Mouse (Mus musculus) lung, embryonic 15.5 days (tissue): ENCODE results near the gene Ift81. TPM values are rescaled to one million over a fixed set of nuclear protein-coding genes. Genes with fewer than 3 reads are reported as not detected.

Experiments
- ATAC-seq: fragments of 200-750 bp; cut with Nextera tagmentation; 2 replicates; pipeline ENCODE4 v1.8.0; 2017; ENCODE audit warnings: moderate number of reproducible peaks, borderline replicate concordance; ENCODE audit not compliant: low FRiP score, low TSS enrichment; ENCODE audit errors: extremely low read depth
- H3K27ac ChIP-seq: fragments of 300-500 bp; sonication (generic); 2 replicates; pipeline ENCODE4 v1.5.1; 2015; ENCODE audit warnings: moderate library complexity, mild to moderate bottlenecking, inconsistent platforms
- H3K27me3 ChIP-seq: fragments of 300-500 bp; sonication (generic); 2 replicates; pipeline ENCODE4 v1.6.1; 2015; ENCODE audit warnings: inconsistent platforms
- H3K36me3 ChIP-seq: fragments of 300-500 bp; sonication (generic); 2 replicates; pipeline ENCODE4 v1.6.1; 2015; ENCODE audit warnings: inconsistent platforms
- H3K4me1 ChIP-seq: fragments of 300-500 bp; sonication (generic); 2 replicates; pipeline ENCODE4 v1.6.1; 2015; ENCODE audit warnings: inconsistent platforms
- H3K4me2 ChIP-seq: fragments of 300-500 bp; sonication (generic); 2 replicates; pipeline ENCODE4 v1.6.1; 2015; ENCODE audit warnings: inconsistent platforms, mild to moderate bottlenecking, moderate library complexity
- H3K4me3 ChIP-seq: fragments of 300-500 bp; sonication (generic); 2 replicates; pipeline ENCODE4 v1.5.1; 2015; ENCODE audit warnings: mild to moderate bottlenecking, inconsistent platforms
- H3K9ac ChIP-seq: fragments of 300-500 bp; sonication (generic); 2 replicates; pipeline ENCODE4 v1.6.1; 2015; ENCODE audit warnings: inconsistent platforms
- H3K9me3 ChIP-seq: fragments of 300-500 bp; sonication (generic); 2 replicates; pipeline ENCODE4 v1.6.1; 2016; ENCODE audit warnings: inconsistent platforms
- WGBS: fragments of 180-500 bp; shearing (Covaris S2); methylation state at CpG from one replicate; pipeline ENCODE4 v1.1.7; 2015; 5-methylcytosine and 5-hydroxymethylcytosine counted together
- polyA plus RNA-seq: library from polyadenylated mRNA; unstranded; fragments of >200 nt; fragmentation: Nextera tagmentation; extraction: Ambion mirVana; gene quantifications from 2 replicates; pipeline ENCODE4 v1.2.1, GENCODE M21; 2015

Gene Ift81
- polyA plus RNA-seq, 1 experiment from 2014 or later = 37.3 TPM

DNA sequence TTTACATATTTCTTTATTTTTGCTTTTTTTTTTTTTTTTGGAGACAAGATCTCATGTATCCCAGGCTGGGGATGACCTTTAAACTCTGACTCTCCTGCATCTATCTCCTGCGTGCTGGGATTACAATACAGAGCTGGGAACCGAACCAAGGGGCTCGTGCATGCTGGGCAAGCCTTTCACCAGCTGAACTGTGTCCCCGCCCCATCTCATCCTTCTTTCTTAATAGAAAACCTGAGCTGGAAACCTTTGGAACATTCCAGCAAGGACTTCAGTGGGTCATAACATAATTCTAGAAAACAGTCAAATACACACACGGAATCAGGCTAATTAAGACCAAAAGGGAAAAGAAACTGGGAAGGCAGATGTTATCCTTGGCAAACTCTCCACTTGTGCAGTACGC lies 102.3 kb downstream of the Ift81 start:
- no peak overlapping the region for H3K9ac ChIP-seq
- no peak overlapping the region for H3K4me2 ChIP-seq
- no peaks in the 10 kb centered on the region for H3K9me3 ChIP-seq
- 65% methylated on average over 6 of the region's 6 CpGs for WGBS
- H3K4me1 ChIP-seq = peaks cover 23% of the 10 kb centered on the region
- no peak overlapping the region for H3K27ac ChIP-seq
- no peaks in the 10 kb centered on the region for H3K36me3 ChIP-seq
- H3K27me3 ChIP-seq = peaks cover 3% of the 10 kb centered on the region; the same call in 1 of the 2 replicates
- H3K4me3 ChIP-seq = no peak overlapping the region
- no peak for ATAC-seq

DNA sequence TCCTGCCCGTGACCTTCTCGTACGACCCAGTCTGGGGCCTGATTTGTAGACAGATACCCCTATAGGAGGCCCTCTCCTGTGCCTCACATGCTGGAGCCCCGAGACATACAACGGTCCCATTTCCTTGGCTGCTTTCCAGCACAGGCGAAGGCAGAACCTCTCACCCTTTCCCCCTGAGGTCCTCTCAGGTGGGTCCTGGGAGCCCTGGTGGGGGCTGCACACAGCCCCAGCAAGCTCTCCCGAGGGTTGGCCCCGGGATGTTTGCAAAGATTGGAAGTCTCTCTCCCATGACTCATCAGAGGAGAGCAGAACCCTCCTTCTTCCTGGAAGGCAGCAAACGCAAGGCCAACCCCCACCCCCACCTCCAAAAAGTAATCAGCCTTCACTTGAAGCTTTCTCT lies 102.9 kb downstream of the Ift81 start:
- Histone ChIP-seq H3K9me3 (no peaks in the 10 kb centered on the region), H3K4me3 (no peak overlapping the region), H3K36me3 (no peaks in the 10 kb centered on the region), H3K4me1 (peaks cover 23% of the 10 kb centered on the region), H3K27ac (no peak overlapping the region), H3K9ac (no peak overlapping the region; the same call in 1 of the 2 replicates), H3K27me3 (peaks cover 3% of the 10 kb centered on the region; the same call in 1 of the 2 replicates), H3K4me2 (no peak overlapping the region)
- 23% methylated on average over 9 of the region's 9 CpGs for WGBS
- ATAC-seq = no peak

DNA sequence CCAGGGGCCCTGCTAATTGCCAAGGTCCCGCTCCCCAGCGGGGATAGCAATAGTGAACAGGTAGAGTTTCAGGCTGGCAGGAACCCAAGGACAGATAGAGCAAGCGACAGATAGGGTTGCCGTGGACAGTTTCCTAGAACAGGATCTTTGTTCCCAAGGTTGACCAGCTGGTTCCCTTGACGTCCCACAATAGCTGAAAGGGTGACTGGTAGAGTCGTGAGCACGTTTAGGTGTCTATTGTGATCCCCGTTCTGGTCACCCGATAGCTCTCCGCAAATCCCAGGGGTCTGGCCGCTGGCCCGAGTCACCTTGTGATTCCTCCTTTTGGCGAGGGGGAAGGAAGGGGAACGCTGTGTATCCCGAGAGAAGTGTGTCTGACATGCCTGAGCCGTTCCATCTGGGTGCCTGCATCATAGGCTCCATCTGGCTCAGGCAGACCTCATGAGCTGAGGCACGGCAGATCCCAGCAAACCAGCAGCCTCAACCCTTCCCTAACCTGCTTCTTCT lies 103.6 kb downstream of the Ift81 start:
- H3K4me3 ChIP-seq = no peak overlapping the region
- H3K9ac ChIP-seq = no peak overlapping the region
- ATAC-seq = 0 out of 2 replicates have a peak, but pooled peaks have one; percentile 61
- H3K27ac ChIP-seq = no peak overlapping the region
- H3K4me1 ChIP-seq = peaks cover 23% of the 10 kb centered on the region
- 32% methylated on average over 17 of the region's 17 CpGs for WGBS
- no peaks in the 10 kb centered on the region for H3K36me3 ChIP-seq
- no peak overlapping the region for H3K4me2 ChIP-seq
- H3K27me3 ChIP-seq = peaks cover 3% of the 10 kb centered on the region; the same call in 1 of the 2 replicates
- H3K9me3 ChIP-seq = no peaks in the 10 kb centered on the region

DNA sequence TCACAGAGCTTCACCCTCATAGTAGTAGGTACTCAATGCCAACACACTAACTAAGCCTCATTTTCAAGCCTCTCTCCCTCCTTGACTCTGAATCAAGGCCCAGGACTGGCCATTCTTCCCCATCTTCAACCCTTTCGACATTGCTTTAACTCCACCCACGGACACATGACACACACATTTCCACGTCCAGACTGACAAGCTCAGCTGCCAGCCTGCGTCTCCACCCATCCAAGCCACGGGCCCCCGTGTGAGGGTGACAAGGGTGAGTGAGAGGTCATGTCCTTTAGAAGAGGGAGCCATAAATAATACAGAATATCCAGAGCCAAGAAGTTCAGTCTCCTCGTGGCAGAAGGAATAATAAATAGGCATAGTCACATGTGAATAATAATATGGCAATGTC lies 104.7 kb downstream of the Ift81 start:
- Histone ChIP-seq H3K9ac (no peak overlapping the region), H3K4me1 (peaks cover 23% of the 10 kb centered on the region), H3K9me3 (no peaks in the 10 kb centered on the region), H3K27ac (no peak overlapping the region), H3K27me3 (peaks cover 3% of the 10 kb centered on the region; the same call in 1 of the 2 replicates), H3K4me3 (no peak overlapping the region), H3K36me3 (no peaks in the 10 kb centered on the region), H3K4me2 (no peak overlapping the region)
- WGBS = 39% methylated on average over 7 of the region's 7 CpGs
- ATAC-seq = no peak

DNA sequence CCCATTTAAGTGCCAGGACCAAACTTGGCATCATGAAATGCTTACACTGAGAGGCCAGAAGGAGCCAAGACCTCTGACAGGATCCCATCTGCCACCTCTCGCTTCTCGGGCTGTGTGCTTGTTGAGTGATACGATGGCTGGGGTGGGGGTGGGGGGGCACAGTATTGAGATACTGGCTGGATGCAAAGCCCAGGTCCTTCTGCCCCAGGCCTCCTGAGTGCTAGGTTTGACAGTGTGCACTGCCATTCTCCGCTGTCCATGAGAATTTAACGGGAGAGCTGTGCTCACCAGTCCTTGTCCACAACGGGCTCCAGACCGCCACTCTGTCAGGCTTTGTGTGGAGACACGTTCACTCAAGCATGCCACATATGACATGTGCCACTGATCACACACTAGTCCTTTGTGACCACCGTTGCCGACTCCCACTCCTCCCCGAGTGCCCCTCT lies 105.4 kb downstream of the Ift81 start:
- Histone ChIP-seq H3K4me2 (no peak overlapping the region), H3K9me3 (no peaks in the 10 kb centered on the region), H3K27ac (no peak overlapping the region), H3K27me3 (no peaks in the 10 kb centered on the region), H3K9ac (no peak overlapping the region), H3K36me3 (no peaks in the 10 kb centered on the region), H3K4me1 (peaks cover 18% of the 10 kb centered on the region), H3K4me3 (no peak overlapping the region)
- 79% methylated on average over 11 of the region's 11 CpGs for WGBS
- ATAC-seq = no peak

DNA sequence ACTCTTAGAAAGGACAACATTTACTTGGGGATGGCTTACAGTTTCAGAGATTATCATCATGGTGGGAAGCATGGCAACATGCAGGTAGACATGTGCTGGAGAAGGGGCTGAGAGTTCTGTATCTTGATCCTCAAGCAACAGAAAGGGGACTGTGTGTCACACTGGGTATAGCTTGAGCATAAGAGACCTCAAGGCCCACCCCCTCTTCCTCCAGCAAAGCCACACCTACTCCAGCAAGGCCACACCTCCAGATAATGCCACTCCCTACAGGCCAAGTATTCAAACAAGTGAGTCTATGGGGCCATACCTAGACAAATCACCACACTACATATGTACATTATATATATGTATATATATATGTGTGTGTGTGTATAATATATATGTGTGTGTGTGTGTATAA lies 106.9 kb downstream of the Ift81 start:
- no peak for ATAC-seq

DNA sequence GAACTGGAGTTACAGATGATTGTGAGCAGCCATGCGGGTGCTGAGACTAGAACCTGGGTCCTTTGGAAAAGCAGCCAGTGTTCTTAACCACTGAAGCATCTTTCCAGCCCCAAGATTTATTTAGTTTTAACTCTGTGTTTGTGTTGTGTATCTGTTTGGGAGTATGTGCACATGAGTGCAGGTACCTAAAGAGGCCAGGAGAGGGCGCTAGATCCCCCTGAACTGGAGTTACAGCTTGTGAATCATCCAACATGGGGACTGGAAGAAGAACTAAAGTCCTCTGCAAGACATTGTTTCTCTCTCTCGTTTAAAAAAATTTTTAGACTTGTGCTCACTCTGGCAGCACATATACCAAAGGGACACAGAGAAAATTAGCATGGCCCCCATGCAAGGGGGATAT lies 107.9 kb downstream of the Ift81 start:
- no peak overlapping the region for H3K27ac ChIP-seq
- no peak overlapping the region for H3K9ac ChIP-seq
- no peaks in the 10 kb centered on the region for H3K27me3 ChIP-seq
- no peak overlapping the region for H3K4me2 ChIP-seq
- H3K4me3 ChIP-seq = no peak overlapping the region
- WGBS = 77% methylated on average over 3 of the region's 3 CpGs
- peaks cover 23% of the 10 kb centered on the region for H3K4me1 ChIP-seq
- no peak for ATAC-seq
- H3K9me3 ChIP-seq = no peaks in the 10 kb centered on the region
- no peaks in the 10 kb centered on the region for H3K36me3 ChIP-seq

More for the DNA sequence above, 106.9 kb downstream of the Ift81 start:
- no peak overlapping the region for H3K4me3 ChIP-seq
- no peak overlapping the region for H3K27ac ChIP-seq
- H3K4me1 ChIP-seq = peaks cover 27% of the 10 kb centered on the region
- no peaks in the 10 kb centered on the region for H3K36me3 ChIP-seq
- H3K9ac ChIP-seq = no peak overlapping the region
- no peaks in the 10 kb centered on the region for H3K9me3 ChIP-seq
- no peaks in the 10 kb centered on the region for H3K27me3 ChIP-seq
- no peak overlapping the region for H3K4me2 ChIP-seq

DNA sequence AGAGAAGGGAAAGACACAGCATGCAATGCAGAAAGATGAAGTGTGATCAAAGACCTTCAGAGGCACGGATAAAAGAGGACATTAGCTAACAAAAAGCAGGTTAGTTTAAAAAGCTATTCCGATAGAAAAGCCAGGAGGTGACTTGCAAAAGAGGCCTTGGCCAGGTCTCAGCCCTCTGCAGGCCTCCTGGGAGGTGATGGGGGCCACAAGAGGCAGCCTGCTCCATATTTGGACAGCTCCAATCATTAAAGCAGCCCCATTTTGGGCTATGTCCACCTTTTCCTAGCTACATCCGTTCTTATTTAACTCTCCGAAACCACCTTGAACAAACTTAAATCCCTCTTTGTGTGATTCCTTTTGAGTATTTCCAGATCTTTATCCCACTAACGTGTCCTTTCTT lies 108.8 kb downstream of the Ift81 start:
- no peak for ATAC-seq
- Histone ChIP-seq H3K9me3 (no peaks in the 10 kb centered on the region), H3K9ac (no peak overlapping the region), H3K4me1 (peaks cover 14% of the 10 kb centered on the region; the same call in 1 of the 2 replicates), H3K27ac (no peak overlapping the region), H3K36me3 (no peaks in the 10 kb centered on the region), H3K4me2 (no peak overlapping the region), H3K27me3 (no peaks in the 10 kb centered on the region), H3K4me3 (no peak overlapping the region)
- WGBS = 66% methylated on average over 5 of the region's 5 CpGs

DNA sequence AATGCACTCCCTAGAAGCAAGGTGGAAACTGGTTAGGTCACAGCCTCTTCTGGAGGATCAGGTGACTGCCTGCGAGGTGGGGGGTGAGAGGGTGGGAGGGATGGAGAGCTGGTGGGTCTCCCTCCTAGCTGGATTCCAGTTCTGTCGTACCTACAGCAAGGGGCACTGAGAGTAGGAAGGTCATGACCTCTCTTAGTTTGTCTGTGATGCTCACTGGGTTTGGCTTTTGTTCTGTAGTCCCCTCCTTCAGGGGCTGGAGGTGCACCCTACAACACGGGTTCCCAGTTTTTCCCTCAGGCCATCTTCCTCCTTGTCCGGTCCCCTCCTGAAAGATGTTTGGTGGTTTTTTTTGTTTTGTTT lies 110.6 kb downstream of the Ift81 start:
- H3K4me1 ChIP-seq = peaks cover 27% of the 10 kb centered on the region
- no peaks in the 10 kb centered on the region for H3K36me3 ChIP-seq
- no peak overlapping the region for H3K9ac ChIP-seq
- no peak overlapping the region for H3K4me3 ChIP-seq
- WGBS = 44% methylated on average over 4 of the region's 4 CpGs
- no peak overlapping the region for H3K27ac ChIP-seq
- ATAC-seq = no peak
- no peaks in the 10 kb centered on the region for H3K27me3 ChIP-seq
- H3K4me2 ChIP-seq = no peak overlapping the region
- no peaks in the 10 kb centered on the region for H3K9me3 ChIP-seq

DNA sequence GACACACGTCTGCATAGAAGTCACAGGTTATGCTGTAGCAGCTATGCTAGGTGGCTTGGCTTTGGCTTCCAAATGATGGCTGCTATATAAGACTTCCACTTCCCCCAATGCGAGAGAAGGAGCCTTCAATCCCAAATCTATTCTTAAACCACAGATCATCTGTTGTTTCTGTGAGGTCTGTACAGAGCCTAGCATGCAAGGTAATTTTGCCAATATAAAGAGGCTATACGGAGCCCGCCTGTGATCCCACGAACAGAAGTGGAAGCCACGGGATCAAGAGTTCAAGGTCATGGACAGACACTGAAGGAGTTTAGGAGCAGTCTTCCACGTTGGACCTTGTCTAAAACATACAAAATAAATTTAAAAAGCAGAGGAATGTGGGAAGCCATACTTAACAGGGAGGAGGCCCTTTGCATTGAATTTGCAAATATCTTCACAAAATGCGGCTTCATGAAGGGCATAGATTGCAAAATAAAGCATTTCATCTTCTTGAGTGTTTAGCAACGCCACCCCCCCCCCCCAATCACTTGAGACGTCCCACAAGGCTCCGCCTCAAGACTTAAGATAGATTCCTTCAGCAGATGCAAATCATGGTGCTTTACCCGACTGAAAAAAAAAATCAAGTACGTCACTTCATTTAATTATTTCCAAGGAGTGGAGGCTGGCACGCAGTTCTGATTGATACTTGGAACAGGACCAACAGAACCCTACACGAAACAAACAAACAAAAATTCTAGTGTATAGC lies 111.1 kb downstream of the Ift81 start:
- no peaks in the 10 kb centered on the region for H3K27me3 ChIP-seq
- H3K4me2 ChIP-seq = peak overlapping the region; percentile 78
- H3K9ac ChIP-seq = peak overlapping the region; percentile 76
- no peak overlapping the region; the same call in 1 of the 2 replicates for H3K27ac ChIP-seq
- WGBS = 34% methylated on average over 15 of the region's 15 CpGs
- H3K9me3 ChIP-seq = no peaks in the 10 kb centered on the region
- no peak for ATAC-seq
- peak overlapping the region; percentile 100 for H3K4me3 ChIP-seq
- no peaks in the 10 kb centered on the region for H3K36me3 ChIP-seq
- H3K4me1 ChIP-seq = peaks cover 31% of the 10 kb centered on the region

DNA sequence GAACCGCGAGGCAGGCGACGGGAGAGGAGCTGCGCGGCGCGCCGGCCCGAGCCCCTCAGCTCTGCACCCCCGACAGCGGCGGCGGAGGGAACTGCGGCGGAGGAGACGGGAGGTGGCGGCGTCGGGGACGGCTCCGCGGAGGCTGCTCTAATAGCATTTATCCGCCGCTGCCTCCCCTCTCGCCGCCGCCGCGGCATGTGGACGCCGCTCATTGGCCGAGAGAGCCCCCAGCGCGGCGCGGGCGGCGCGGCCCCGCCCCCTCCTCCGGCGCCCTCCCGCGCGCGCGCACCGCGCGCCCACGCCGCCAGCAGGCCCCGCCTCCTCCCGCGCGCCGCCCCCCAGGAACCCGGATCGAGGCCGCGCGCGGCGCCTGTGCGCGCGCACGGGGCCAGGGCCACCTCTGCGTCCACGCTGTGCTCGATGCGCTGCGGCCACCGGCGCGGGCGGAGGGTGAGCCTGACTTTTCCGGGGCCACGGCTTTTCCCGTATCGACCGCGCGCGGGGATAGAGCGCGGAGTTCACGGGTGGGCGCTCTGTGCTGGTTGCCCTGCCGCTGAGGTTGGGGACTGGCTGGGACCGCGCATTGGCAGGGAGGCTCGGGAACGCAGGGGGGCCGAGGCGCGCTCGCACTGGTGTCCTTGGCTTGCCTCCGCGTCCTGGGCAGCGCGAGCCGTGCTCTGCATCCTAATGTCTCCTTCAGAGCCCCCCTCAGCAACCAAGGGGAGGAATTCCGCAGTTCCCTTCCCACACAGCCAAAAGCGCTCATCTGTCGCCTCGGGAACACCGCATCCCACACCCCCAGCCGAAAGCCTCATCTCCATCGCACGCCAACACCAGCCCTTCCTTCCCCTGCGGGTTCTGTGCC lies 112.0 kb downstream of the Ift81 start, which contains the start of gene Atp2a2:
Atp2a2 (minus strand) TSS at position 149 of the 865 bp plus-strand sequence.
- peak within 1 kb of the TSS; percentile 78 for H3K4me2 ChIP-seq
- H3K4me3 ChIP-seq = peak within 1 kb of the TSS; percentile 100
- peak; percentile 94 for ATAC-seq
- whole genome bisulfite sequencing = under 1% methylated on average over 87 of the region's 113 CpGs
- H3K27me3 ChIP-seq = no peaks in the 10 kb centered on the region
- H3K4me1 ChIP-seq = peaks cover 38% of the 10 kb centered on the region
- H3K36me3 ChIP-seq = no peaks in the 10 kb centered on the region
- H3K9me3 ChIP-seq = no peaks in the 10 kb centered on the region
- H3K9ac ChIP-seq = peak within 1 kb of the TSS; percentile 97
- peak within 1 kb of the TSS; percentile 99 for H3K27ac ChIP-seq
